Mouse (Mus musculus) liver, postnatal 0 days (tissue): ENCODE results near the gene Fcgrt. TPM values are rescaled to one million over a fixed set of nuclear protein-coding genes. Genes with fewer than 3 reads are reported as not detected.

Source experiments
- ATAC-seq: fragments of 200-750 bp; cut with Nextera tagmentation; 2 replicates; pipeline ENCODE4 v1.8.0; 2017; ENCODE audit warnings: mild to moderate bottlenecking, moderate library complexity
- DNase-seq: peaks from one replicate; pipeline ENCODE4 v3.0.0-alpha.2; 2016
- H3K27ac ChIP-seq: fragments of 300-500 bp; sonication (generic); 2 replicates; pipeline ENCODE4 v1.5.1; 2014; ENCODE audit warnings: antibody characterized with exemption, moderate library complexity, mild to moderate bottlenecking, low read depth
- H3K27me3 ChIP-seq: fragments of 300-500 bp; sonication (generic); 2 replicates; pipeline ENCODE4 v1.6.1; 2014; ENCODE audit warnings: low read length, control low read depth, mixed read lengths; ENCODE audit not compliant: insufficient read depth
- H3K36me3 ChIP-seq: fragments of 300-500 bp; sonication (generic); replicated peaks from 2 replicates; pipeline ENCODE4 v1.6.1; 2014; ENCODE audit warnings: mild to moderate bottlenecking, control low read depth, low read length, moderate library complexity, mixed read lengths; ENCODE audit not compliant: insufficient read depth
- H3K4me1 ChIP-seq: fragments of 300-500 bp; sonication (generic); 2 replicates; pipeline ENCODE4 v1.6.1; 2014; ENCODE audit warnings: antibody characterized with exemption, mild to moderate bottlenecking, control low read depth; ENCODE audit not compliant: insufficient read depth
- H3K4me2 ChIP-seq: fragments of 300-500 bp; sonication (generic); 2 replicates; pipeline ENCODE4 v1.6.1; 2014; ENCODE audit warnings: low read depth, mild to moderate bottlenecking, low read length, moderate library complexity, mixed read lengths
- H3K4me3 ChIP-seq: fragments of 300-500 bp; sonication (generic); 2 replicates; pipeline ENCODE4 v1.5.1; 2014; ENCODE audit warnings: low read depth, low read length
- H3K9ac ChIP-seq: fragments of 300-500 bp; sonication (generic); replicated peaks from 2 replicates; pipeline ENCODE4 v1.6.1; 2014; ENCODE audit warnings: mild to moderate bottlenecking, moderate library complexity
- H3K9me3 ChIP-seq: fragments of 300-500 bp; sonication (generic); 2 replicates; pipeline ENCODE4 v1.6.1; 2016; ENCODE audit warnings: mild to moderate bottlenecking, control low read depth, low read length, mixed read lengths
- CTCF ChIP-seq: sonication (generic); IDR thresholded peaks from 2 replicates; pipeline ENCODE4 v1.5.1; 2016; ENCODE audit warnings: antibody characterized with exemption, low read depth
- EP300 ChIP-seq: IDR thresholded peaks from 2 replicates; pipeline ENCODE4 v1.6.1; 2016; ENCODE audit warnings: antibody characterized with exemption, low read depth, mild to moderate bottlenecking
- WGBS: fragments of 180-500 bp; shearing (Covaris S2); extraction: QIAGEN DNeasy Blood & Tissue Kit; methylation state at CpG from one replicate; pipeline ENCODE4 v1.1.7; 2014; ENCODE audit not compliant: insufficient replicate concordance; 5-methylcytosine and 5-hydroxymethylcytosine counted together
- polyA plus RNA-seq: library from polyadenylated mRNA; unstranded; fragments of >200 nt; fragmentation: Nextera tagmentation; extraction: Ambion mirVana; gene quantifications from 2 replicates; pipeline ENCODE4 v1.2.1, GENCODE M21; 2015

Gene Fcgrt
- polyA plus RNA-seq, 1 experiment from 2014 or later, result 150 TPM

- Histone ChIP-seq H3K27ac (peak overlapping the region; percentile 94), H3K4me3 (peak overlapping the region; percentile 91), H3K36me3 (no peaks in the 10 kb centered on the region), H3K9ac (peak overlapping the region; percentile 82), H3K4me1 (peaks cover 19% of the 10 kb centered on the region; the same call in 1 of the 2 replicates), H3K27me3 (no peaks in the 10 kb centered on the region), H3K9me3 (no peaks in the 10 kb centered on the region), H3K4me2 (peak overlapping the region; percentile 76)
- peak; percentile 77 for DNase-seq
- ATAC-seq, result peak; percentile 25
- WGBS, result 24% methylated on average over 11 of the region's 11 CpGs
- TF ChIP-seq CTCF (no peak), EP300 (no peak)
These were observed 42.0 kb downstream of the Fcgrt start for GRCm38 (mm10) chr7:45061532-45062075.

- H3K27me3 ChIP-seq, result no peaks in the 10 kb centered on the region
- no peak for ATAC-seq
- whole genome bisulfite sequencing, result 71% methylated on average over 6 of the region's 6 CpGs
- peaks cover 19% of the 10 kb centered on the region; the same call in 1 of the 2 replicates for H3K4me1 ChIP-seq
- H3K9ac ChIP-seq, result peak overlapping the region; percentile 82
- H3K9me3 ChIP-seq, result no peaks in the 10 kb centered on the region
- H3K27ac ChIP-seq, result no peak overlapping the region
- no peak for DNase-seq
- peak overlapping the region; percentile 76; the same call in 1 of the 2 replicates for H3K4me2 ChIP-seq
- no peaks in the 10 kb centered on the region for H3K36me3 ChIP-seq
- peak overlapping the region; percentile 91; the same call in 1 of the 2 replicates for H3K4me3 ChIP-seq
- TF ChIP-seq CTCF (no peak), EP300 (no peak)
These were observed 43.0 kb downstream of the Fcgrt start for GRCm38 (mm10) chr7:45060632-45061122.

- no peak for ATAC-seq
- Histone ChIP-seq H3K27me3 (no peaks in the 10 kb centered on the region), H3K4me2 (no peak overlapping the region), H3K9me3 (no peaks in the 10 kb centered on the region), H3K4me3 (no peak overlapping the region), H3K36me3 (no peaks in the 10 kb centered on the region), H3K9ac (no peak overlapping the region), H3K4me1 (peaks cover 24% of the 10 kb centered on the region), H3K27ac (no peak overlapping the region)
- WGBS, result 74% methylated on average over 10 of the region's 10 CpGs
- no peak for TF ChIP-seq EP300
- no peak for TF ChIP-seq CTCF
- DNase-seq, result no peak
These were observed 44.8 kb downstream of the Fcgrt start for GRCm38 (mm10) chr7:45058607-45059571.

- H3K4me2 ChIP-seq, result no peak overlapping the region
- no peak for TF ChIP-seq EP300
- TF ChIP-seq CTCF, result no peak
- no peak overlapping the region for H3K9ac ChIP-seq
- no peaks in the 10 kb centered on the region for H3K9me3 ChIP-seq
- no peak overlapping the region for H3K4me3 ChIP-seq
- H3K27ac ChIP-seq, result no peak overlapping the region
- H3K36me3 ChIP-seq, result no peaks in the 10 kb centered on the region
- H3K4me1 ChIP-seq, result peaks cover 29% of the 10 kb centered on the region
- no peak for ATAC-seq
- H3K27me3 ChIP-seq, result no peaks in the 10 kb centered on the region
- no peak for DNase-seq
These were observed 46.7 kb downstream of the Fcgrt start for GRCm38 (mm10) chr7:45056972-45057348.

- peaks cover 30% of the 10 kb centered on the region for H3K4me1 ChIP-seq
- H3K36me3 ChIP-seq, result no peaks in the 10 kb centered on the region
- DNase-seq (no peak), ATAC-seq (no peak)
- H3K27ac ChIP-seq, result no peak overlapping the region
- H3K4me3 ChIP-seq, result no peak overlapping the region
- no peak overlapping the region for H3K4me2 ChIP-seq
- WGBS, result 79% methylated on average over 14 of the region's 14 CpGs
- no peaks in the 10 kb centered on the region for H3K9me3 ChIP-seq
- H3K9ac ChIP-seq, result no peak overlapping the region
- TF ChIP-seq CTCF (no peak), EP300 (no peak)
- H3K27me3 ChIP-seq, result no peaks in the 10 kb centered on the region
These were observed 47.2 kb downstream of the Fcgrt start for GRCm38 (mm10) chr7:45056329-45056971.

- H3K27ac ChIP-seq, result peak overlapping the region; percentile 96
- H3K9ac ChIP-seq, result peak overlapping the region; percentile 77
- peak; percentile 92 for DNase-seq
- H3K27me3 ChIP-seq, result no peaks in the 10 kb centered on the region
- H3K9me3 ChIP-seq, result no peaks in the 10 kb centered on the region
- TF ChIP-seq CTCF (no peak), EP300 (peak; percentile 66; the same call in 1 of the 2 replicates)
- H3K4me3 ChIP-seq, result peak overlapping the region; percentile 93
- H3K4me2 ChIP-seq, result peak overlapping the region; percentile 94
- WGBS, result 0% methylated on average over 32 of the region's 33 CpGs
- ATAC-seq, result peak; percentile 94
- H3K4me1 ChIP-seq, result peaks cover 29% of the 10 kb centered on the region
- peaks cover 14% of the 10 kb centered on the region for H3K36me3 ChIP-seq
These were observed 49.6 kb downstream of the Fcgrt start for GRCm38 (mm10) chr7:45053931-45054510.
